ENCODE assay signal across 13 mouse cellular contexts in the genomic region with DNA sequence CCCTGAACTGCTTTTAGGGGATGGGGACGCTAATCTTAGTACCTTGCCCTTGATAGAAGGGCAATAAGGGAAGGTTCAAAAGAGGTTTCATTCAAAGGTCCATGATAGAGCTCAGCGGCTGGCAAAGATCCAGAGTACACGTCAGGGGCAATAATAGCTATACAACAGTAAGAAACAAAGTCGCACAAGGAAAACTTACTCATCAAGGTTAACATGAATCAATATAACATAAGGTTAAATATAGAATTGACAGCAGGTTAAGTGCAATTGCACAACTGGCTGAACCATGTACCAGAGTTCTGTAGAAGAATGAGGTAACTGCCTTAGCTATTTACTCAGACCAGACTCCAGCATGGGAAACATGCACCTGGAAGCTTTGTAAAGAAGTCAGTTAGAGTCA. TPM values are rescaled to one million over a fixed set of nuclear protein-coding genes. Genes with fewer than 3 reads are reported as not detected.
"Had no signal": no experiment of that assay in that cellular context is flagged by ENCODE, and none has a peak within 500 bp of the region (broad histone marks: within the 10 kb centered on the region; RNA-seq: fewer than 3 reads in every experiment).

No protein-coding gene starts in this region.

- H3K9ac ChIP-seq: midbrain, embryonic 12.5 days; neural tube, embryonic 13.5 days had no signal

- H3K9me3 ChIP-seq: limb, embryonic 10.5 days; midbrain, embryonic 12.5 days; neural tube, embryonic 13.5 days had no signal

- H3K4me1 ChIP-seq: limb, embryonic 10.5 days had no signal

- H3K27ac ChIP-seq: kidney, postnatal 0 days; left cerebral cortex, adult 2 months; limb, embryonic 10.5 days; midbrain, embryonic 12.5 days; neural tube, embryonic 13.5 days had no signal

- H3K36me3 ChIP-seq: limb, embryonic 10.5 days; midbrain, embryonic 12.5 days; neural tube, embryonic 13.5 days had no signal

- DNase-seq: kidney, postnatal 4 days; lung, adult 18-20 months; retina, postnatal 1 day; right cerebral cortex, postnatal 25 days; thymus, postnatal 36 days had no signal

- H3K4me2 ChIP-seq: midbrain, embryonic 12.5 days; neural tube, embryonic 13.5 days had no signal

- ATAC-seq: midbrain, embryonic 16.5 days had no signal

- H3K27me3 ChIP-seq: midbrain, embryonic 12.5 days; neural tube, embryonic 13.5 days had no signal

- H3K4me3 ChIP-seq: left cerebral cortex, adult 2 months; limb, embryonic 10.5 days; midbrain, embryonic 12.5 days; neural tube, embryonic 13.5 days had no signal

RNA-seq across cellular contexts. Expression of gene Ccna1, which starts 34.0 kb away (rescaled TPM):
- total RNA-seq: megakaryocyte-erythroid progenitor cell, adult 5-6 weeks had no signal

RNA-seq across cellular contexts. Expression of gene Ccdc169, which starts 47.8 kb away (rescaled TPM):
- total RNA-seq: megakaryocyte-erythroid progenitor cell, adult 5-6 weeks had no signal
- polyA plus RNA-seq: midbrain, embryonic 12.5 days; neural tube, embryonic 13.5 days; thymus, postnatal 0 days had no signal
